Mouse (Mus musculus): Measurements from ENCODE around the gene Pbsn.

DNA sequence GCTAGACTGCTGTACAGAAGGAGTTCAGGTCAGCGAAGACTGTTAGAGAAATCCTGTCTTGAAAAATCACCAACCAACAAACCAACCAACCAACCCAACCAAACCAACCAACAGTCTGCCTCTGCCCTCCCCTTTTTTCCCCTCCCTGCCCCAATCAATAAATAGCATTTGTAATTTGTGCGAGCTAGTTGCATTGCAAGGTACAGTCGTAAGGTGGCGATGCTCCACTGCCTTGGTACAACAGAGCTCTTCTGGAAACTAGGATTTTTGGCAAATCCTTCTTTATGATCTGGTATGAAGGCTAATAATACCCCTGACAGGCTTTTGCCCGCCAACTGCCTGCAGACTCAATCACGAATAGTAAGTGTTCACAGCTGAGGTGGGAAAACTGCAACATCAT, 41.4 kb downstream of the Pbsn start:
- TF ChIP-seq CTCF (IDR thresholded peaks at IDR 0.05; ENCODE audit: low read depth, low read length): no peak
- TF ChIP-seq POLR2A (IDR thresholded peaks at IDR 0.05; ENCODE audit: borderline replicate concordance, low read depth, low read length): no peak
